Comparison of ENCODE assay signal across 15 mouse cellular contexts in genomic region chr14:95865676-95866416, GRCm38 (mm10). TPM values are rescaled to one million over a fixed set of nuclear protein-coding genes. Genes with fewer than 3 reads are reported as not detected.
DNase-seq lines count a peak whose midpoint lies in the region; ATAC-seq and TF ChIP-seq lines count a peak whose summit lies in the region.
"Had no signal": no experiment of that assay in that cellular context is flagged by ENCODE, and none has a peak within 500 bp of the region (broad histone marks: within the 10 kb centered on the region; RNA-seq: fewer than 3 reads in every experiment).

No protein-coding gene starts in this region.

- no peak overlapping the region for H3K4me3 ChIP-seq in hindbrain, embryonic 12.5 days
- H3K4me3 ChIP-seq in hindbrain, embryonic 11.5 days (ENCODE audit: low read depth, low read length): no peak overlapping the region
- H3K4me3 ChIP-seq in hindbrain, embryonic 15.5 days: no peak overlapping the region
- H3K4me3 ChIP-seq in neural tube, embryonic 15.5 days (replicated peaks): no peak overlapping the region
- no peak overlapping the region for H3K4me3 ChIP-seq in intestine, postnatal 0 days (ENCODE audit: low read depth, low read length)
- H3K4me3 ChIP-seq: myocyte had no signal

- no peak for DNase-seq in hindbrain, embryonic 11.5 days (ENCODE audit: low spot score)
- DNase-seq in cerebellum, postnatal 10 days: peak; percentile 92 to 94
- no peak for DNase-seq in left cerebral cortex, adult 9 months (ENCODE audit: low spot score in 2 of 2)
- DNase-seq in lung, postnatal 36 days: no peak

- H3K4me1 ChIP-seq in hindbrain, embryonic 12.5 days: no peaks in the 10 kb centered on the region
- H3K4me1 ChIP-seq in hindbrain, embryonic 11.5 days (replicated peaks; ENCODE audit: control insufficient read depth, insufficient read depth, low read length): no peaks in the 10 kb centered on the region
- no peaks in the 10 kb centered on the region for H3K4me1 ChIP-seq in hindbrain, embryonic 15.5 days (replicated peaks)
- no peaks in the 10 kb centered on the region for H3K4me1 ChIP-seq in neural tube, embryonic 15.5 days
- no peaks in the 10 kb centered on the region for H3K4me1 ChIP-seq in intestine, postnatal 0 days (replicated peaks; ENCODE audit: control insufficient read depth, insufficient read depth, low read length)

- no peak overlapping the region for H3K4me2 ChIP-seq in hindbrain, embryonic 12.5 days (replicated peaks)
- no peak overlapping the region for H3K4me2 ChIP-seq in hindbrain, embryonic 11.5 days (replicated peaks; ENCODE audit: low read depth, low read length)
- H3K4me2 ChIP-seq in hindbrain, embryonic 15.5 days: no peak overlapping the region
- no peak overlapping the region for H3K4me2 ChIP-seq in neural tube, embryonic 15.5 days
- no peak overlapping the region for H3K4me2 ChIP-seq in intestine, postnatal 0 days (replicated peaks; ENCODE audit: low read depth)
- H3K4me2 ChIP-seq: liver, embryonic 11.5 days had no signal

- no peaks in the 10 kb centered on the region for H3K9me3 ChIP-seq in hindbrain, embryonic 12.5 days (replicated peaks)
- no peaks in the 10 kb centered on the region for H3K9me3 ChIP-seq in hindbrain, embryonic 11.5 days (ENCODE audit: control insufficient read depth, low read length)
- H3K9me3 ChIP-seq in hindbrain, embryonic 15.5 days: no peaks in the 10 kb centered on the region
- H3K9me3 ChIP-seq in neural tube, embryonic 15.5 days (replicated peaks): no peaks in the 10 kb centered on the region
- H3K9me3 ChIP-seq in intestine, postnatal 0 days (ENCODE audit: control insufficient read depth): no peaks in the 10 kb centered on the region

- H3K36me3 ChIP-seq in hindbrain, embryonic 12.5 days: no peaks in the 10 kb centered on the region
- no peaks in the 10 kb centered on the region for H3K36me3 ChIP-seq in hindbrain, embryonic 11.5 days (ENCODE audit: control insufficient read depth, insufficient read depth, low read length)
- no peaks in the 10 kb centered on the region for H3K36me3 ChIP-seq in hindbrain, embryonic 15.5 days
- H3K36me3 ChIP-seq in neural tube, embryonic 15.5 days: no peaks in the 10 kb centered on the region
- H3K36me3 ChIP-seq in intestine, postnatal 0 days (ENCODE audit: control insufficient read depth, insufficient read depth): no peaks in the 10 kb centered on the region

- H3K27me3 ChIP-seq in hindbrain, embryonic 12.5 days: no peaks in the 10 kb centered on the region
- H3K27me3 ChIP-seq in hindbrain, embryonic 11.5 days (ENCODE audit: control insufficient read depth, insufficient read depth, low read length): no peaks in the 10 kb centered on the region
- no peaks in the 10 kb centered on the region for H3K27me3 ChIP-seq in hindbrain, embryonic 15.5 days
- H3K27me3 ChIP-seq in neural tube, embryonic 15.5 days (replicated peaks): no peaks in the 10 kb centered on the region
- no peaks in the 10 kb centered on the region for H3K27me3 ChIP-seq in intestine, postnatal 0 days (replicated peaks; ENCODE audit: control insufficient read depth, insufficient read depth, low read length)

- no peak overlapping the region for H3K27ac ChIP-seq in hindbrain, embryonic 12.5 days
- no peak overlapping the region for H3K27ac ChIP-seq in hindbrain, embryonic 11.5 days (ENCODE audit: low read depth, low read length)
- H3K27ac ChIP-seq in hindbrain, embryonic 15.5 days (replicated peaks): no peak overlapping the region
- 0 out of 2 replicates have a peak overlapping the region, but pooled peaks have one; percentile 28 for H3K27ac ChIP-seq in neural tube, embryonic 15.5 days (replicated peaks)
- no peak overlapping the region for H3K27ac ChIP-seq in intestine, postnatal 0 days (ENCODE audit: low read depth, low read length)
- H3K27ac ChIP-seq: kidney, postnatal 0 days had no signal

- 75% methylated on average over 7 of the region's 7 CpGs for WGBS in hindbrain, embryonic 12.5 days
- 79% methylated on average over 7 of the region's 7 CpGs for WGBS in hindbrain, embryonic 11.5 days
- 51% methylated on average over 7 of the region's 7 CpGs for WGBS in hindbrain, embryonic 15.5 days
- 51% methylated on average over 7 of the region's 7 CpGs for WGBS in neural tube, embryonic 15.5 days
- 44% methylated on average over 7 of the region's 7 CpGs for WGBS in intestine, postnatal 0 days

- TF ChIP-seq CTCF in intestine, postnatal 0 days (IDR thresholded peaks at IDR 0.05; ENCODE audit: low read depth): no peak

- no peak overlapping the region for H3K9ac ChIP-seq in hindbrain, embryonic 12.5 days
- no peak overlapping the region for H3K9ac ChIP-seq in hindbrain, embryonic 11.5 days (ENCODE audit: low read depth, low read length)
- H3K9ac ChIP-seq in hindbrain, embryonic 15.5 days: no peak overlapping the region
- H3K9ac ChIP-seq in neural tube, embryonic 15.5 days (replicated peaks): no peak overlapping the region
- no peak overlapping the region for H3K9ac ChIP-seq in intestine, postnatal 0 days (ENCODE audit: low read depth, low read length)

- peak; percentile 52; the same call in 1 of the 2 replicates for ATAC-seq in hindbrain, embryonic 12.5 days (ENCODE audit: low FRiP score)
- ATAC-seq in hindbrain, embryonic 11.5 days (ENCODE audit: low FRiP score): no peak
- ATAC-seq in hindbrain, embryonic 15.5 days (ENCODE audit: low FRiP score, low read depth): peak; percentile 89
- ATAC-seq in neural tube, embryonic 15.5 days (ENCODE audit: low FRiP score): peak; percentile 50; the same call in 1 of the 2 replicates
- ATAC-seq in intestine, postnatal 0 days: no peak
- ATAC-seq: activated CD4-positive, CD25-positive, alpha-beta regulatory T cell, adult 4 months; lung, postnatal 0 days had no signal

RNA-seq across cellular contexts. Expression of gene 4921530L21Rik, which starts 15.2 kb away (rescaled TPM):
- not detected in 2 replicates for polyA plus RNA-seq in hindbrain, embryonic 12.5 days (2016; fragmentation: Nextera tagmentation; extraction: Ambion mirVana)
- not detected in 2 replicates for polyA plus RNA-seq in hindbrain, embryonic 11.5 days (2014; fragmentation: Nextera tagmentation; extraction: Ambion mirVana)
- not detected in 2 replicates for polyA plus RNA-seq in hindbrain, embryonic 15.5 days (2015; fragmentation: Nextera tagmentation; extraction: Ambion mirVana)
- not detected in 2 replicates for polyA plus RNA-seq in neural tube, embryonic 15.5 days (2015; fragmentation: Nextera tagmentation; extraction: Ambion mirVana)
- polyA plus RNA-seq in intestine, postnatal 0 days (2015; fragmentation: Nextera tagmentation; extraction: Ambion mirVana): not detected in 2 replicates
- polyA plus RNA-seq: activated CD4-positive, CD25-positive, alpha-beta regulatory T cell, adult 4 months; C2C12; embryonic facial prominence, embryonic 11.5 days; kidney, postnatal 0 days; liver, embryonic 11.5 days; lung, postnatal 0 days; myocyte had no signal

Comparison
In these comparisons a context has a peak if more than half of its experiments do, and no peak if none do; other contexts are left out.
1. ATAC-seq: peak in hindbrain, embryonic 12.5 days (single experiment), hindbrain, embryonic 15.5 days (single experiment) and neural tube, embryonic 15.5 days (single experiment); none in hindbrain, embryonic 11.5 days (single experiment) and intestine, postnatal 0 days (single experiment).
2. DNase-seq: peak in cerebellum, postnatal 10 days (2 of 2); none in hindbrain, embryonic 11.5 days (single experiment), left cerebral cortex, adult 9 months (0 of 2) and lung, postnatal 36 days (single experiment).